Mouse (Mus musculus) midbrain, embryonic 10.5 days (tissue): ENCODE results near the gene Ceacam16. TPM values are rescaled to one million over a fixed set of nuclear protein-coding genes. Genes with fewer than 3 reads are reported as not detected.

ENCODE experiments used
- DNase-seq: peaks from one replicate; pipeline ENCODE4 v3.0.0-alpha.2; 2017; ENCODE audit warnings: low spot score
- H3K27ac ChIP-seq: fragments of 300-500 bp; sonication (generic); replicated peaks from 2 replicates; pipeline ENCODE4 v1.5.1; 2016; ENCODE audit warnings: mild to moderate bottlenecking
- H3K27me3 ChIP-seq: fragments of 300-500 bp; sonication (generic); 2 replicates; pipeline ENCODE4 v1.6.1; 2016; ENCODE audit warnings: low read depth, mild to moderate bottlenecking; ENCODE audit not compliant: poor library complexity, severe bottlenecking
- H3K36me3 ChIP-seq: fragments of 300-500 bp; sonication (generic); 2 replicates; pipeline ENCODE4 v1.6.1; 2016; ENCODE audit warnings: mild to moderate bottlenecking, moderate library complexity
- H3K4me1 ChIP-seq: fragments of 300-500 bp; sonication (generic); 2 replicates; pipeline ENCODE4 v1.6.1; 2016
- H3K4me3 ChIP-seq: fragments of 300-500 bp; sonication (generic); 2 replicates; pipeline ENCODE4 v1.5.1; 2016; ENCODE audit warnings: mild to moderate bottlenecking, moderate library complexity
- H3K9me3 ChIP-seq: fragments of 300-500 bp; sonication (generic); replicated peaks from 2 replicates; pipeline ENCODE4 v1.6.1; 2016; ENCODE audit warnings: mild to moderate bottlenecking
- WGBS: fragments of 180-500 bp; shearing (Covaris S2); methylation state at CpG from one replicate; pipeline ENCODE4 v1.1.7; 2016; 5-methylcytosine and 5-hydroxymethylcytosine counted together
- polyA plus RNA-seq: library from polyadenylated mRNA; unstranded; fragments of >200 nt; fragmentation: Nextera tagmentation; extraction: Ambion mirVana; gene quantifications from 2 replicates; pipeline ENCODE4 v1.2.1, GENCODE M21; 2016

Ceacam16 gene
- polyA plus RNA-seq, 1 experiment from 2014 or later, result not detected

DNA sequence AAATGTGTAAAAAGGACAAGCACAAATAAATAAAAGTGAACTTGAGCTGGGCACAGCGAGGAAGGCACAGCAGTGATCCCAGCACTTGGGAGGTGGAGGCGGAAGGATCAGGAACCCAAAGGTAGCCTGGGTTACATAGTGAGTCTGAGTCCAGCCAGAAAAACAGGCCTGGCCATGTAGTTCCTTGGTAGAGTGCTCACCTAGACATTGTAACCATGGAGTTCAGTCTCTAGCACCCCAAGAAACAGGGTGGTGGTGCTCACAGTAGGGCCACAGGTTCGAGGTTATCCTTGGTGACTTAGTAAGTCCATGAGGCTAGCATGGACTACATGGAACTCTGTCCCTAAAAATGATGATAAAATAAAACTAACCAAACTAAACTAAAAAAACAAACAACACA lies 20.2 kb downstream of the Ceacam16 start:
- 80% methylated on average over 3 of the region's 3 CpGs for WGBS

DNA sequence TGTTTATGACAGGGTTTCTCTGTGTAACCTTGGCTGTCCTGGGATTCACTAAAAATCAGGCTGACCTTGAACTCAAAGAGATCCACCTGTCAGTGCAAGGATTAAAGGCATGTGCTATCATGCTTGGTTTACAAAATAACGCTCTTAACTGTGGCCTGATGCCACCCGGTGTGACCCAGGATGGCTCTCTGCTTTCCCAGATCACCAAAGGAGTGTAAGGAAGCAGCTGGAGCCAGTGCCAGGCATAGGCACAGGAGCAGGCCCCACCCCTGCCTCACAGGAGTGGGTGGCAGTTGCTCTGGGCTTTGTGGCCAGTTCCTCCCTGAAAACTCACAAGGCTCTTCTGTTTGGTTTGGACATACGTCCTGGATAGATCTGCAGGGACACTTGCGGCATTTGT lies 20.7 kb downstream of the Ceacam16 start:
- Histone ChIP-seq H3K36me3 (no peaks in the 10 kb centered on the region), H3K9me3 (0 out of 2 replicates have a peak, but pooled peaks cover 3% of the 10 kb centered on the region), H3K27me3 (peaks cover 31% of the 10 kb centered on the region), H3K4me1 (peaks cover 8% of the 10 kb centered on the region), H3K4me3 (no peak overlapping the region), H3K27ac (no peak overlapping the region)
- 84% methylated on average over 4 of the region's 4 CpGs for WGBS
- no peak for DNase-seq

More for the DNA sequence above, 20.2 kb downstream of the Ceacam16 start:
- 0 out of 2 replicates have a peak, but pooled peaks cover 5% of the 10 kb centered on the region for H3K9me3 ChIP-seq
- no peak overlapping the region for H3K4me3 ChIP-seq
- peaks cover 35% of the 10 kb centered on the region for H3K27me3 ChIP-seq
- DNase-seq, result no peak
- H3K36me3 ChIP-seq, result no peaks in the 10 kb centered on the region
- no peak overlapping the region for H3K27ac ChIP-seq
- H3K4me1 ChIP-seq, result peaks cover 8% of the 10 kb centered on the region

GRCm38 (mm10) chr7:19836843-19837242 lies 24.3 kb downstream of the Ceacam16 start:
- Histone ChIP-seq H3K9me3 (0 out of 2 replicates have a peak, but pooled peaks cover 3% of the 10 kb centered on the region), H3K36me3 (no peaks in the 10 kb centered on the region), H3K4me3 (no peak overlapping the region), H3K27me3 (0 out of 2 replicates have a peak, but pooled peaks cover 8% of the 10 kb centered on the region), H3K4me1 (no peaks in the 10 kb centered on the region), H3K27ac (no peak overlapping the region)
- no peak for DNase-seq
- WGBS, result 61% methylated on average over 3 of the region's 3 CpGs

DNA sequence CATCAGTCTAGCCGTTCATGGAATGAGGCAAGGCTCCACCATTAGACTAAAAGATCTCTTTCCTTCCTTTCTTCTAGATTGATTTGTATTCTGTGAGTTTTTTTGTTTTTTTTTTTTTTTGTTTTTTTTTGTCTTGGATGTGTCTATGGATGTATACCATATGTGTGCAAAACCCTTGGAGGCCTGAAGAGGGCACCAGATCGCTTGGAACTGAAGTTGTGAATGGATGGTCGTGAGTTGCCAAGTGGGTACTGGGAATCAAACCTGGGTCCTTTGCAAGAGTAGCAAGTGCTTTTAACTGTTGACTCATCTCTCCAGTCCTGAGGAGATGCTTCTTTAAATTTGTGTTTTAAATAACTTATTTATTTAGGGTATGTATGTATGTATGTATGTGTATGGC lies 27.0 kb downstream of the Ceacam16 start:
- no peaks in the 10 kb centered on the region for H3K36me3 ChIP-seq
- 64% methylated on average over 3 of the region's 3 CpGs for WGBS
- peaks cover 7% of the 10 kb centered on the region for H3K4me1 ChIP-seq
- H3K9me3 ChIP-seq, result 0 out of 2 replicates have a peak, but pooled peaks cover 3% of the 10 kb centered on the region
- H3K27ac ChIP-seq, result no peak overlapping the region
- DNase-seq, result no peak
- 0 out of 2 replicates have a peak, but pooled peaks cover 6% of the 10 kb centered on the region for H3K27me3 ChIP-seq
- no peak overlapping the region for H3K4me3 ChIP-seq

- Histone ChIP-seq H3K36me3 (no peaks in the 10 kb centered on the region), H3K9me3 (0 out of 2 replicates have a peak, but pooled peaks cover 3% of the 10 kb centered on the region), H3K27ac (no peak overlapping the region), H3K4me1 (peaks cover 7% of the 10 kb centered on the region), H3K27me3 (peaks cover 8% of the 10 kb centered on the region; the same call in 1 of the 2 replicates), H3K4me3 (no peak overlapping the region)
- DNase-seq, result no peak
- WGBS, result 64% methylated on average over 9 of the region's 9 CpGs
These were observed 29.3 kb downstream of the Ceacam16 start for GRCm38 (mm10) chr7:19831837-19832236.

DNA sequence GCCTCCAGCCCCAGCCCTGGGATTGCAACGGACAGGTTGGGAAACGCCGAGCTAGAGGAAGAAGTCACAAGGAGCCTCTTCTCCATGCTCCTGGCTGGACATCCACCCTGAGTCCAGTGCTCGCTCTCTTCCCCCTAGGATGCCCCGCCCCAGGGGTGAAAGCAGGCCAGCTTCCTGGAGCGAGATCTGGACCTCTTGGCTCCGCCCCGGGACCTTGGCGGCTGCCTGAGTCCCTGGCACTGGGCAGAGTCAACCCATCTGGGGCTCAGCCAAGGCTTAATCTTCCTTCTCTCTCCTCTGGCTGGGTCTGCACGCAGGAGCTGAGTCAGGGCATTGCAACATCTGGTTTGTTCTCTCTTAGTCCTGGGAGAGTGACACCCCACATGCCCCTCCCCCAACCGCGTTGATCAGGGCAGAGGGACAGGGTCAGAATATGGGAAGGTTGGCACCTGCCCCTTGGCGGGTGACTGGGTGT lies 30.4 kb downstream of the Ceacam16 start:
- Histone ChIP-seq H3K4me1 (peaks cover 7% of the 10 kb centered on the region), H3K27me3 (peaks cover 11% of the 10 kb centered on the region; the same call in 1 of the 2 replicates), H3K27ac (no peak overlapping the region), H3K9me3 (no peaks in the 10 kb centered on the region), H3K36me3 (no peaks in the 10 kb centered on the region), H3K4me3 (no peak overlapping the region)
- no peak for DNase-seq
- 33% methylated on average over 13 of the region's 13 CpGs for WGBS

DNA sequence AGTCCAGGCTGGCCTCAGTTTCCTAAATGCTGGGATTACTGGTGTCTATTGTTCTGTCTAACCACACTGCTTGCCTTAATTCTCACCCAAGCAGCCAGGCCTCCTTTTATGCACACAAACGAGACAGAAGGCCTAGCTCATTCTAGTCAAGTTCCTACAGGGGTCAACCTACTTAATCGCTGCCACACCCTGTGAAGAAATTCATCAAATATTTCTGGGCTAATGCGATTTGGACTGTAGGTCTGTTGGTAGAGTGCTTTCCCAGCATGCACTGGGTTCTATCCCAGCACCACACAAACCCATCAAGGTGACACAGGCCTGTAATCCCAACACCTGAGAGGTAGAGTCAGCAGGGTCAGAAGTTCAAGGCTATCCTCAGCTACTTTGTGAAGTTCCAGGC lies 31.4 kb downstream of the Ceacam16 start:
- H3K4me3 ChIP-seq, result no peak overlapping the region
- DNase-seq, result no peak
- H3K36me3 ChIP-seq, result no peaks in the 10 kb centered on the region
- peaks cover 8% of the 10 kb centered on the region for H3K4me1 ChIP-seq
- WGBS, result 85% methylated on average over 3 of the region's 3 CpGs
- H3K9me3 ChIP-seq, result no peaks in the 10 kb centered on the region
- H3K27ac ChIP-seq, result no peak overlapping the region
- H3K27me3 ChIP-seq, result peaks cover 18% of the 10 kb centered on the region

GRCm38 (mm10) chr7:19826756-19827155 lies 34.3 kb downstream of the Ceacam16 start:
- Histone ChIP-seq H3K36me3 (no peaks in the 10 kb centered on the region), H3K27me3 (peaks cover 42% of the 10 kb centered on the region), H3K4me3 (no peak overlapping the region), H3K4me1 (peaks cover 33% of the 10 kb centered on the region), H3K27ac (no peak overlapping the region), H3K9me3 (no peaks in the 10 kb centered on the region; the same call in 1 of the 2 replicates)
- DNase-seq, result no peak
- 39% methylated on average over 6 of the region's 6 CpGs for WGBS

DNA sequence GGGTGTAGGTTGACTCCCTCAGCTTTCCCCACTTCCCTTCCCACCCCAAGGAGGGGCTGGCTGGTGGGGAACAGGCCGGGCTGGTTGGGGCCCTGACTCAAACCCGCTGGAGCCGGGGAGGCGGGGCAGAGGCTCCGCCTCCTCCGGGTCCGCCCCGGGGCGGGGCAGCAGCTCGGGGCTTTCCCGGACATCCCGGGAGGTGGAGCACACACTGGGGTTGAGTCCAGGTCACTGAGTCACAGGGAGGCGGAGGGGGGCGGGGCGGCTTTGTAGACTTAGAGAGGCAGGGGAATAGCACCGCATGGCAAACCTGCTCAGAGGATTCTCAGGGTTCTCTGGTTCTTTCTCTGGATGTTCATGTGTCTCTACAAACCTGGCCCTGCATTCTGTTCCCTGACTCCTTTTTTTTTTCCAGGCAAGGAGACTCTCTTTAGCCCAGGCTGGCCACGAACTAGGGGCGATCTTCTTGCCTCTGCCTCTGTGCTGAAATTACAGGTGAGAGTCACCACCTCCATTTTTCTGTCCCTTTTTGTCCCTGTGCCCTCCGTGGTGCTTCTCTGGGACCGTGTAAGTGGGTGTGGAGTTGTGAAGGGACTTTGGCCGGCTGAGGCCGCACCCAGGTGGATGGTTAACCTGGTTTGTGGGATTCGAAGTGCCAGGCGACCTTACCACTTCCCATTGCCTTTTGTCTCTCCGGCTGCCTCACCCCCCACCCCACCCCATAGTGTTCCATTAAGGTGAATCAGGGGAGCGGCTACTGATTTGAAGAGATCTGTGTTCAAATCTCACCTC lies 36.7 kb downstream of the Ceacam16 start:
- WGBS, result 23% methylated on average over 26 of the region's 26 CpGs
- Histone ChIP-seq H3K27ac (peak overlapping the region; percentile 43; the same call in 1 of the 2 replicates), H3K27me3 (peaks cover 64% of the 10 kb centered on the region), H3K4me3 (peak overlapping the region; percentile 34), H3K4me1 (peaks cover 27% of the 10 kb centered on the region), H3K9me3 (peaks cover 9% of the 10 kb centered on the region; the same call in 1 of the 2 replicates), H3K36me3 (no peaks in the 10 kb centered on the region)
- DNase-seq, result peak; percentile 66

DNA sequence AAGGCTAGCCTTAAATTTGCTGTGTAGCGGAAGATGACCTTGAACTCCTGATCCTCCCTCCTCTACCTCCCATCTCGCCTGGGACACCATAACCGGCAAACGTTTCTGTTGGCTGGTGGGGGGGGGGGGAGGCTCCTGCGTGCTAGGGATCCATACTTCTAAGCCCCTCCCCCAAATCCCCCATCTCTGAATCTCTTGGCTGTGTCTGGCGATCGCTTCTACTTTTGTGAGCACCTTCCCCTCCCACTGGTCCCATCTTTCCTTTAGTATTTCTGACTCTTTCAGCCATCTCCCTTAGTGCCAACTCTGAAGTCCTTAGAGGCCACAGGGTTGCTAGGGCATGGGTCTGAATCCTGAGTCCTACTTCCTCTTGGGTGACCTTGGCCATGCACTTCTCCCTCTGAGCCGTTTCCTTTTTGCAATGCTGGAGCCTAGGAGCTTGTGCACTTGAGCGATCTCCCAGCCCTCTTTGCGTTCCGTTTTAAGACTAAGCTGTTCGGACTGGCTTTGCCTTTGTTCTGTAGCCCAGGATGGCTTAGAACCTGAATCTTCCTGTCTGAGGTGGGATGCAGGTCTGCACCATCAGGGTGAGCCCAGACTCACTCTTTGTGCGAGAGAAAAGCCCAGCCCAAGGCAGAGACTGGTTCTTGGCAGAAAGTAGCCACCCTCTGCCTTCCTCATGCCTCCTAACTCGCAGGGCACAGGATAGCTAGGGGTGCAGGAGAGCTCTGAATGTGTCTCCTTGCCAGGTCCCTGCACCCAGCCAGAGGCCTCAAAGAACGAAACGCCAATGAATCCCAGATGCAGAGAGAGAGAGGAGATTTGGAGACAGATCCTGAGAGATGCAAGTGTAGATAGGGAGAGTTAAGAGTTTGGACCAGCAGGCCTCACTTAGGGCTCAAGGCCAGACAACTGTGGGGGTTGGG lies 37.6 kb downstream of the Ceacam16 start:
- peaks cover 72% of the 10 kb centered on the region for H3K27me3 ChIP-seq
- peaks cover 9% of the 10 kb centered on the region; the same call in 1 of the 2 replicates for H3K9me3 ChIP-seq
- H3K4me1 ChIP-seq, result peaks cover 27% of the 10 kb centered on the region
- H3K36me3 ChIP-seq, result no peaks in the 10 kb centered on the region
- WGBS, result 24% methylated on average over 16 of the region's 16 CpGs
- H3K27ac ChIP-seq, result peak overlapping the region; percentile 43; the same call in 1 of the 2 replicates
- H3K4me3 ChIP-seq, result peak overlapping the region; percentile 34
- DNase-seq, result peak; percentile 28

- H3K4me1 ChIP-seq, result peaks cover 30% of the 10 kb centered on the region
- peaks cover 9% of the 10 kb centered on the region; the same call in 1 of the 2 replicates for H3K9me3 ChIP-seq
- WGBS, result 1% methylated on average over 42 of the region's 42 CpGs
- H3K27ac ChIP-seq, result peak within 1 kb of the TSS; percentile 74
- H3K27me3 ChIP-seq, result peaks cover 81% of the 10 kb centered on the region
- peak within 1 kb of the TSS; percentile 57 for H3K4me3 ChIP-seq
- DNase-seq, result peak; percentile 31
- H3K36me3 ChIP-seq, result no peaks in the 10 kb centered on the region
These were observed 38.5 kb downstream of the Ceacam16 start, which contains the start of gene Bcl3 for GRCm38 (mm10) chr7:19822604-19823058. TSS of gene Bcl3 (minus strand) at chr7:19822770.

- 4% methylated on average over 20 of the region's 20 CpGs for WGBS
- H3K36me3 ChIP-seq, result no peaks in the 10 kb centered on the region
- peaks cover 86% of the 10 kb centered on the region for H3K27me3 ChIP-seq
- H3K27ac ChIP-seq, result peak overlapping the region; percentile 74
- H3K4me1 ChIP-seq, result peaks cover 34% of the 10 kb centered on the region
- H3K9me3 ChIP-seq, result peaks cover 9% of the 10 kb centered on the region; the same call in 1 of the 2 replicates
- DNase-seq, result no peak
- peak overlapping the region; percentile 57 for H3K4me3 ChIP-seq
These were observed 38.9 kb downstream of the Ceacam16 start for GRCm38 (mm10) chr7:19822193-19822592.
